Mouse (Mus musculus) hindbrain, embryonic 11.5 days (tissue): ENCODE data around the gene Arhgdib. TPM values are rescaled to one million over a fixed set of nuclear protein-coding genes. Genes with fewer than 3 reads are reported as not detected.

ENCODE experiments used
- ATAC-seq: fragments of 200-750 bp; cut with Nextera tagmentation; 2 replicates; pipeline ENCODE4 v1.8.0; 2017; ENCODE audit warnings: mild to moderate bottlenecking, moderate TSS enrichment, moderate library complexity; ENCODE audit not compliant: low FRiP score
- DNase-seq: peaks from one replicate; pipeline ENCODE4 v3.0.0-alpha.2; 2015; ENCODE audit warnings: low spot score
- H3K27ac ChIP-seq: fragments of 300-500 bp; sonication (generic); 2 replicates; pipeline ENCODE4 v1.5.1; 2014; ENCODE audit warnings: mild to moderate bottlenecking, low read depth, low read length
- H3K27me3 ChIP-seq: fragments of 300-500 bp; sonication (generic); 2 replicates; pipeline ENCODE4 v1.6.1; 2014; ENCODE audit warnings: mild to moderate bottlenecking, low read length, moderate library complexity, mixed read lengths; ENCODE audit not compliant: control insufficient read depth, insufficient read depth
- H3K36me3 ChIP-seq: fragments of 300-500 bp; sonication (generic); 2 replicates; pipeline ENCODE4 v1.6.1; 2014; ENCODE audit warnings: mild to moderate bottlenecking, low read length, moderate library complexity, mixed read lengths; ENCODE audit not compliant: control insufficient read depth, insufficient read depth
- H3K4me1 ChIP-seq: fragments of 300-500 bp; sonication (generic); replicated peaks from 2 replicates; pipeline ENCODE4 v1.6.1; 2014; ENCODE audit warnings: low read length, mixed read lengths; ENCODE audit not compliant: control insufficient read depth, insufficient read depth
- H3K4me2 ChIP-seq: fragments of 300-500 bp; sonication (generic); replicated peaks from 2 replicates; pipeline ENCODE4 v1.6.1; 2014; ENCODE audit warnings: mild to moderate bottlenecking, low read depth, low read length
- H3K4me3 ChIP-seq: fragments of 300-500 bp; sonication (generic); 2 replicates; pipeline ENCODE4 v1.5.1; 2014; ENCODE audit warnings: low read depth, low read length
- H3K9ac ChIP-seq: fragments of 300-500 bp; sonication (generic); 2 replicates; pipeline ENCODE4 v1.6.1; 2014; ENCODE audit warnings: low read depth, low read length
- H3K9me3 ChIP-seq: fragments of 300-500 bp; sonication (generic); 2 replicates; pipeline ENCODE4 v1.6.1; 2016; ENCODE audit warnings: low read length; ENCODE audit not compliant: control insufficient read depth
- WGBS: fragments of 180-500 bp; shearing (Covaris S2); extraction: QIAGEN DNeasy Blood & Tissue Kit; methylation state at CpG from one replicate; pipeline ENCODE4 v1.1.7; 2014; 5-methylcytosine and 5-hydroxymethylcytosine counted together
- polyA plus RNA-seq: library from polyadenylated mRNA; unstranded; fragments of >200 nt; fragmentation: Nextera tagmentation; extraction: Ambion mirVana; gene quantifications from 2 replicates; pipeline ENCODE4 v1.2.1, GENCODE M21; 2014

Gene Arhgdib
- polyA plus RNA-seq, 1 experiment from 2014 or later = 37.3 TPM

DNA sequence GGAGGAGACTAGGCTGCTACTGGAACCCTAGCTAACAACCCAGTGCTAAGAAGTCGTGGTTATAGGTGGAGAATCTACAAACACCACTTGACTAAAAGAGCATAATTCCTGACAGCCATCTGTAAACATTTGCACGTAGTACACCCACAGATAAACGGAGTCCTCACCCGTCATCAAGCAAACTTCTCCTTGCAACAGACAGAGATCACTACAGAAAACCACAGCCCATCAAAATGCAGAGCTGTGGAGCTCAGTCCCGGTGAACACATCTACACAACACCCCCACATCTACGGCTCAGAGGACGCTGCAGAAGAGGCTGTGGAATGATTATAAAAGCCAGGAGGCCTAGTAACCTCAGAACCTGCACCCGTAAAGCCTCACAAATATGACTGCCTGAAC is 2.8 kb upstream of the Arhgdib start:
- WGBS = 91% methylated on average over 8 of the region's 8 CpGs
- Histone ChIP-seq H3K9ac (no peak overlapping the region), H3K36me3 (no peaks in the 10 kb centered on the region), H3K4me1 (no peaks in the 10 kb centered on the region), H3K4me3 (no peak overlapping the region), H3K27ac (no peak overlapping the region), H3K9me3 (no peaks in the 10 kb centered on the region), H3K4me2 (no peak overlapping the region), H3K27me3 (no peaks in the 10 kb centered on the region)
- DNase-seq (no peak), ATAC-seq (no peak)

DNA sequence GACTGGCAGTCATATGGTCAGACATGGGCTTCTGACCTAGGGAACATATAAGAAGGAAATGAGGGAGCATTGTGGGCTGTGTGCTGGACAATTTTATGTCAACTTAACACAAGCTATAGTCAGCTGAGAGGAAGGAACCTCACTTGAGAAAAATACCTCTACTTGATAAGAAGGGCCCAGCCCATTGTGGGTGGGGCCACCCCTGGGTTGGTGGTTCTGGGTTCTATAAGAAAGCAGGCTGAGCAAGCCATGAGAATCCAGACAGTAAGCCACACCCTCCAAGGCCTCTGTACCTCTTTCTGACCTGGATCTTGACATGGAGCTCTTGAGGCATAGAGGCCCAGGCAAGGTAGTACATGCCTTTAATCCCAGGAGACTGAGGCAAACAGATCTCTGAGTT is 1.7 kb upstream of the Arhgdib start:
- ATAC-seq = no peak
- Histone ChIP-seq H3K36me3 (no peaks in the 10 kb centered on the region), H3K9me3 (no peaks in the 10 kb centered on the region), H3K4me1 (no peaks in the 10 kb centered on the region), H3K9ac (no peak overlapping the region), H3K4me2 (no peak overlapping the region), H3K4me3 (no peak overlapping the region), H3K27ac (no peak overlapping the region), H3K27me3 (no peaks in the 10 kb centered on the region)
- no peak for DNase-seq

DNA sequence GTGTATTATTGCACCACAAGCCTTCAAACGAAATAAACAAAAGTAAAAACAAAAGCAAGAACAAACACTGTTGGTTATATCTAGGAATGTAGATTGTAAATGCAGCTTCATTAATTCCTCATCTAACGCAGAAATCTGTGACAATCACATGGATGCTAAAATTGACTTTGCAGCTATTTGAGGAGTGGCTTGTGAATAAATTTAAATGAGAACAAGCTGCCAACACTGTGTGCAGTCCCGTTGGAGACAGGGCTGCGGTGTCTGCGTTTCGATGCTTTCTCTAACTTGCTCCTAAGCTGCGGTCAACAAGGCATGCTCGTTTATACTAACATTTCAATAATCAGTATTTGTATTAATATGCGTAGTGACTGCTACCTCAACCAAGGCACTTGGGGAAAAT is 581 bp upstream of the Arhgdib start:
- Histone ChIP-seq H3K4me3 (no peak overlapping the region), H3K36me3 (no peaks in the 10 kb centered on the region), H3K27me3 (no peaks in the 10 kb centered on the region), H3K9ac (no peak overlapping the region), H3K4me1 (no peaks in the 10 kb centered on the region), H3K27ac (no peak overlapping the region), H3K9me3 (no peaks in the 10 kb centered on the region), H3K4me2 (no peak overlapping the region)
- ATAC-seq = no peak
- 87% methylated on average over 9 of the region's 9 CpGs for WGBS
- no peak for DNase-seq

DNA sequence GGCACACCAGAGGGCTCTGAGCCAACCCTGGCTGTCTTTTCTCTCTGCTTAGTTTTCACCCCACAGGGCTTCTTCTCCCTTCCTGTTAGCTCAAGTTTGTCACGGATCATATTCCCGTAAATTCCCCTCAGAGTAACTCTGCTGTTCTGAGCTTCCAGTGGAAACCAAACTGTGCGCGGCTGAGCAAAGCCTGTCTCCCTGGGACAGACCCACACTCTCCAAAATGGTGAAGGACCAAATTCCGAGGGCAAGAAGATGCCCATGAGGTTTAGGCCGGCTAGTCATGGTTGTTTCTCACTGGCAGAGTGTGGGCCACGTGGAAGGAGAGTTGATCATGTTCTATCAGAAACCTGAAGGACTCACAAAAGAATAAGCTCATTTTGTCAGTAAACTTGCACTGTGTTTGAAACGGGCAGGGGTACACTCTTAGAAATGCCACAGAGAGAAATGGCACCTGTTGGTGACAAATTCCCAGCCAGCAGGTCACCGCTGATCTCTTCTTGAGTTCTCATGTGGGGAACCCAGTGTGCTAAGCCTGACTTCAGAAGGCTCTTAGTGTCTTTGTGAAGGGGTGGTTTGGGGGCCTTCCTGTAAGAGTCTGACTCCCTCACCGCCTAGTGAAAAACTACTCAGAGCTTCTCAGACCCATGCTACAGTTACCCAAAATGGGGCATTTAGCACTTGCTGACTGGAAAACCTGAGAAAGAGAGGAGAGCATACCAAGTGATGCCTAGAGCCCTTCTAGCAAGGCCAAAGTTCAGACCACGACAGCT is 1.3 kb downstream of the Arhgdib start:
- no peak overlapping the region for H3K4me3 ChIP-seq
- no peak overlapping the region for H3K9ac ChIP-seq
- 81% methylated on average over 11 of the region's 11 CpGs for whole genome bisulfite sequencing
- H3K36me3 ChIP-seq = no peaks in the 10 kb centered on the region
- no peak for DNase-seq
- no peak overlapping the region for H3K4me2 ChIP-seq
- H3K27ac ChIP-seq = no peak overlapping the region
- no peaks in the 10 kb centered on the region for H3K9me3 ChIP-seq
- H3K27me3 ChIP-seq = no peaks in the 10 kb centered on the region
- ATAC-seq = no peak
- H3K4me1 ChIP-seq = no peaks in the 10 kb centered on the region

DNA sequence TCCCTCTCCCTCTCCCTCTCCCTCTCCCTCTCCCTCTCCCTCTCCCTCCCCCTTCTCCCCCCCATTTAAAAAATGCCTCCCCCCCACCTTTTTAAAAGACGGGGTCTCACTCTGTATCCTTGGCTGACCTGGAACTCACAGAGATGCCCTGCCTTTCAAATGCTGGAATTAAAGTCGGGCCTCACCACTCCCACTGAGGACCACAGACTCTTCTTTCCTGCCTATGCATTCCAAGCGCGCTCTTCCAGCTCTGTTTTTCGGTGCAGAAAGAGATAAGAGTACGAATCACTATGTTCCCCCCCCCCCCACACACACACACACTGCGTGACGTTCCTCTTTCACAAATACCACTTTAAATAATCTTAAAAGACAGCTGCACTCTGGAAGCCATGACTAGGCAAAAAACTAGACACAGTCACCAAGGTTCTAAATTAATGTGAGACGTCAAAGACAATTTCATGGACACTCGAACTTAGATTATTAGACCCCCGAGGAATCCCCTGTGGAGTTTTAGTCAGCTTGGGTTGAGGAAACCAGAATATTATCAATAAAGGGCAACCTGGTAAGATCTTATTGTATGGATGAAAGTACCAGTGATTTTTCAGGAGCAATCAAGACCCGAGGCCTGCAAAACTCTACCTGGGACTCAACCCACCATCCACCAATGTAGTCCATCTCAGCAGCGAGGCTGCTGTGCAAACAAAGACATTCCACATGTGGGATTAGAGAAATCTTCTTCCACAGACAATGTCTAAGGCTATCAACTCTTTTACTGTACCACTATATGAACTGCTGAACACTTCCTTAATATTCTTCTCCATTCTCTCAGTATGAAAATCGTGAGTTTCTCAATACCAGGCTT is 2.1 kb downstream of the Arhgdib start:
- ATAC-seq (no peak), DNase-seq (no peak)
- no peaks in the 10 kb centered on the region for H3K36me3 ChIP-seq
- no peak overlapping the region for H3K9ac ChIP-seq
- H3K9me3 ChIP-seq = no peaks in the 10 kb centered on the region
- 87% methylated on average over 13 of the region's 14 CpGs for WGBS
- no peak overlapping the region for H3K27ac ChIP-seq
- H3K4me3 ChIP-seq = no peak overlapping the region
- no peak overlapping the region for H3K4me2 ChIP-seq
- H3K4me1 ChIP-seq = no peaks in the 10 kb centered on the region
- no peaks in the 10 kb centered on the region for H3K27me3 ChIP-seq

DNA sequence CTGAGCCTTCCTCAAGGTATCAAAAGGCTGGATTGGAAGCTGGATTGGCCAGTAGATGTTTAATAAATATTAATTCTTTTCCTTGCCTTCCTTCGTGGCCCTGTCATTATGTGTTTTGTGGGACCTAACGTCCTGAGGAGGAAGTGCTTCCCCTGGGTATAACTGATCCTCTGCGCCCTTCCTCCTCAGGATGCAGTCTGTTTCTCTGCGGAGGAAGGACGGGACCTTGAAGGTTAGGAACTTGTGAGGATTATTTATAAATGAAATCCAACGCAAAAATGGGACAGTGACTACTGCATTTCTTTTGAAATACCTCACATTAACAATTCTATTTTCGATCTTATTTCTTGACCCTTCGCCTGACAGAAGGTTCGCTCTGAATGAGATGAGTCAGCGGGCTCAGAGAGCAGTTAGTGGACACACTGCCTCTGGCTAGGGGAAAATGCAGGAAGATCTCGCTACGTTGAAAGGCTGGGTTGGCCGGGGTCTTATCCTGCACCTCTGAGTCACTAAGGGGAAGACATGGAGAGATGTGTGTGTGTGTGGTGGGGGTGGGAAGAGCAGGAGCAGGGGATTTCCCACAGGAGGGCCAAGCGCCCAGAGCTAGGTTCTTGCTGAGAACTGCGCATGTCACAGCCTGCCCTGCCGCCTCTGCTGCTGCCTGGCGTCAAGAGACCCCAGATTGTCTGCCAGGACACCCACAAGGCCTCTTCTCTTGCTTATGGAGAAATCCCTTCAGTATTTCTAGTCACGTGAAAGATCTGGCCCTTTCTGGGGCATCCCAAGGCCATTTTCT is 3.2 kb downstream of the Arhgdib start:
- no peaks in the 10 kb centered on the region for H3K36me3 ChIP-seq

DNA sequence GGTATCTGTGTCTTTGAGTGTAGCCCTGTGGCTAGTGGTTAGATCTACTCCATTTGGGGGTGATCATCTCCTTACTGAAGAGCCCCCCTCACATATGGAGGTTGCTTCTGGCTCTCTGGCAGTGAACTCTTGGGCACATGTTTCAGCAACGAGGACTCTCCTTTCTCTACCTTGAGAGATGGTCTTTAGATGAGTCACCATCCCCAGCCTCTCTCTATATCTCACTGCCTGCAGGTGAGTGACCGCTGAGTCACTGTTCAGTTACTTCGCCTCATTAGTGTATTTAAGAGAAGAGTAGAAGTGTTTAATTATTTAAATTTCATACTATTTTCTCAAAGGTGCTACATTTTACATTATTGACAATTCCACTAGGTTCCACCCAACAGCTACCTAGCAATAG is 4.6 kb downstream of the Arhgdib start:
- DNase-seq (no peak), ATAC-seq (no peak)
- H3K27ac ChIP-seq = no peak overlapping the region
- H3K36me3 ChIP-seq = no peaks in the 10 kb centered on the region
- H3K27me3 ChIP-seq = no peaks in the 10 kb centered on the region
- H3K9me3 ChIP-seq = no peaks in the 10 kb centered on the region
- WGBS = 92% methylated on average over 3 of the region's 3 CpGs
- no peak overlapping the region for H3K4me3 ChIP-seq
- no peaks in the 10 kb centered on the region for H3K4me1 ChIP-seq
- H3K9ac ChIP-seq = no peak overlapping the region
- H3K4me2 ChIP-seq = no peak overlapping the region

More for the DNA sequence above, 3.2 kb downstream of the Arhgdib start:
- Histone ChIP-seq H3K27ac (no peak overlapping the region), H3K9me3 (no peaks in the 10 kb centered on the region), H3K9ac (no peak overlapping the region), H3K4me1 (no peaks in the 10 kb centered on the region), H3K4me2 (no peak overlapping the region), H3K4me3 (no peak overlapping the region), H3K27me3 (no peaks in the 10 kb centered on the region)
- WGBS = 86% methylated on average over 18 of the region's 18 CpGs
- ATAC-seq = no peak
- DNase-seq = no peak

DNA sequence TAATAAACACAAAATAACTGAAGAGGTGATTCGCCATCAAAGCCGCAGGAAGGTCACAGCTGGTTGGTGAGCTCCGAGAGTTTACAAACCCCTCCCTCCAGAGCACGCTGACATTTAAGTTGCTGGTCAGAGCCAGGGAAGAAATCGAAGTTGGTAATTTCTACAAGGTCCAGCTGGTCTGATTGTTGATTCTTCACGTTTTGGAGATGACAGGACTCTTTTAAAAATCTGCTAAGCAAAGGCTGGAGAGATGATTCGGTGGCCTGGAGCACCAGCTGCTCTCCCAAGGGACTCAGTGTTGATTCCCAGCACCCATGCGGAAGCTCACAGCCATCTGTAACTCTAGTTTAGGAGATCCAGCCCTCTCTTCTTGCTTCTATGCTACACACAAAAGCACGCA is 5.3 kb downstream of the Arhgdib start:
- Histone ChIP-seq H3K27me3 (no peaks in the 10 kb centered on the region), H3K4me3 (no peak overlapping the region), H3K4me1 (no peaks in the 10 kb centered on the region), H3K36me3 (no peaks in the 10 kb centered on the region), H3K27ac (no peak overlapping the region), H3K4me2 (no peak overlapping the region), H3K9me3 (no peaks in the 10 kb centered on the region), H3K9ac (no peak overlapping the region)
- DNase-seq (no peak), ATAC-seq (no peak)
- WGBS = 82% methylated on average over 9 of the region's 9 CpGs
